Mouse (Mus musculus) small intestine, adult 2 months (tissue): ENCODE results near the gene Prkd2.

Experiments
- CTCF ChIP-seq: fragments of 200-500 bp; IDR thresholded peaks from 2 replicates; pipeline ENCODE4 v1.5.1; 2012; ENCODE audit warnings: low read depth, mild to moderate bottlenecking, control low read depth, inconsistent platforms, low read length, moderate library complexity, mixed read lengths; ENCODE audit not compliant: insufficient replicate concordance, insufficient read length; ENCODE audit errors: extremely low read depth
- POLR2A ChIP-seq: fragments of 200-500 bp; IDR thresholded peaks from 2 replicates; pipeline ENCODE4 v1.6.1; 2012; ENCODE audit warnings: low read depth, mild to moderate bottlenecking, control low read depth, inconsistent platforms, low read length, moderate library complexity

DNA sequence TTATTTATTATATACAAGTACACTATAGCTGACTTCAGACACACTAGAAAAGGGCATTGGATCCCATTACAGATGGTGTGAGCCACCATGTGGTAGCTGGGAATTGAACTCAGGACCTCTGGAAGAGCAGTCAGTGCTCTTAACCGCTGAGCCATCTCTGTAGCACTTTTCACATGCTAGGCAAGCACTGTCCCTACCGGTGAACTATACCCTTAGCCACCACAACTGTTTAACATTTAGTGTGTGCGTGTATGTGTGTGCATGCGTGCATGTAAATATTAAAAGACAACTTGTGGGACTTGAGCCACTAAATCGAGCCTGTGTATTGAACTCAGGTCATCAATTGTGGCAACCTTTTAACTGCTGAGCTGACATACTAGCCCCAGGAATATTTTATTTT, 4.1 kb downstream of the Prkd2 start:
- TF ChIP-seq CTCF: no peak
- TF ChIP-seq POLR2A: no peak
